Mouse (Mus musculus) large intestine, adult 2 months (tissue): Measurements from ENCODE around the gene Spesp1. TPM values are rescaled to one million over a fixed set of nuclear protein-coding genes. Genes with fewer than 3 reads are reported as not detected.

Experiments
- DNase-seq: peaks from one replicate; pipeline ENCODE4 v3.0.0-alpha.2; 2012; ENCODE audit warnings: low read depth, low spot score
- WGBS: fragments of 180-500 bp; shearing (Covaris S2); methylation state at CpG from one replicate; pipeline ENCODE4 v1.1.7; 2018; 5-methylcytosine and 5-hydroxymethylcytosine counted together
- polyA plus RNA-seq: library from polyadenylated mRNA; depleted of rRNA; stranded (reverse); fragments of >200 nt; gene quantifications from 2 replicates; pipeline ENCODE4 v1.2.3, GENCODE M21; 2012; rRNA removed

Spesp1 gene
- polyA plus RNA-seq: not detected in 2 replicates

DNA sequence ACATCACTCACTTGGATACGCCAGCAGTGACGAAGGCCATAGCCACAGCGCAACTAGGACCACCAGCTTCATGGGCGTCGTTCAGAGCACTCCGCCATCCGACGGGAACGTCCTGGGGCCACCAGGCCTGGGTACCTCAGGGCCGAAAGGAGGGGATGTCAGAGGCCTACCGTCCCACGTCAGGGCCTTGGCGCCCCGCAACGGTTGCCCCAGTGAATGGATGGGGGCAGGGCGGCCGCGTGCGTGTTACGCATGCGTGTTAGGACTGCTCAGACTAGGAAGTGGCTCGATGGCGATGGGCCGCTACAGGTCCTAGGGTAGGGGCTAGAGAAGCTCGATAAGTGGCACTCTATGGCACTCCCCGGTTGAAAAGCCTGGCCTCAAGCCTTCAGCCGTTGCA, at the start of gene Spesp1:
Spesp1 (minus strand) TSS at position 218 of the 400 bp plus-strand sequence.
- no peak for DNase-seq
- 87% methylated on average over 27 of the region's 27 CpGs for WGBS

DNA sequence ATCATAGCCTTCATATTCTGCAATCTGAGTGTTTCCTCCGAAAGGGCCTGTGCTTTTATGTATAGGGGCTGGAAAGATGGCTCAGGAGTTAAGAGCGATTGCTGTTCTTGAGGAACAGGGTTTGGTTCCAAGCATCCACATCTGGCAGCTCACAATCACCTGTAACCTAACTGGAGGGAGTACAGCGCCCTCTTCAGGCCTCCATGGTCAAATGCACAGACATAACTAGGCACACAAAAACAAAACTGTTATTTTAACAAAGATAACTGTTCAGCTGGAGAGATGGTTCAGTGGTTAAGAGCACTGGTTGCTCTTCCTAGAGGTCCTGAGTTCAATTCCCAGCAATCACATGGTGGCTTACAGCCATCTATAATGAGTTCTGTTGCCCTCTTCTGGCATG, 44.0 kb upstream of the Spesp1 start:
- DNase-seq: no peak
- WGBS: 75% methylated on average over 3 of the region's 3 CpGs

DNA sequence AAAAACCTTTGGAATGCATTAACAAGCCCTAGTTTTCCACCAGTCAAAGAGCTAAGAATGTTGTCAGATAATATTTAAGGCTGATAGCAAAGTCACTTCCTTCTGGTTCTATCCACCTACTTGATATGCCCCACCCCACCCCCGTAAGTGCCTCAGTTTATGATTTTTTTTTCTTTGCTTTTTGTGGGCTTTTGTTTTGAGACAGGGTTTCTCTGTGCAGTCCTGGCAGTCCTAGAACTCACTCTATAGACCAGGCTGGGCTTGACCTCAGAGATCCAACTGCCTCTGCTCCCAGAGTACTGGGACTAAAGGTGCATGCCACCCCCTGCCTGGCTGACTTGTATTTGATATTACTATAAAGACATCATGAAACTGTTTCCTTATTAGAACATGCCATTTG, 41.8 kb upstream of the Spesp1 start:
- no peak for DNase-seq
- 50% methylated on average over 1 of the region's 1 CpGs for WGBS

DNA sequence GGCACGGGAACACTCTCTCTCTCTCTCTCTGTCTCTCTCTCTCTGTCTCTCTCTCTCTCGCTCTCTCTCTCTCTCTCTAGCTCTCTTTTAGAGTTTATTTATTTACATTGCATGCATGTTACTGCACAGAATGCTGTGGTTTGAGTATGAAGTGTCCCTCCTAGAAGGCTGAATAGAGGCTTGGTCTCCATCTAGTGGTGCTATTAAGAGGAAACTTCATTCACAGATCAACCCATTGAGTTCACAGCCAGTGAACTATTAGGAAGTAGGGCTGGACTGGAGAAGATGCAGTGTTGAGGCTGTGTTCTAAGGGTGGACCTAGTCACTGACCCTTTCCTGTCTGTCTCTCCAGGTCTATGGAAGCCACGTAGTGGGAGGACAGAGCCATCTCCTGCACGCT, 36.7 kb upstream of the Spesp1 start:
- 76% methylated on average over 4 of the region's 4 CpGs for WGBS
- DNase-seq: no peak

DNA sequence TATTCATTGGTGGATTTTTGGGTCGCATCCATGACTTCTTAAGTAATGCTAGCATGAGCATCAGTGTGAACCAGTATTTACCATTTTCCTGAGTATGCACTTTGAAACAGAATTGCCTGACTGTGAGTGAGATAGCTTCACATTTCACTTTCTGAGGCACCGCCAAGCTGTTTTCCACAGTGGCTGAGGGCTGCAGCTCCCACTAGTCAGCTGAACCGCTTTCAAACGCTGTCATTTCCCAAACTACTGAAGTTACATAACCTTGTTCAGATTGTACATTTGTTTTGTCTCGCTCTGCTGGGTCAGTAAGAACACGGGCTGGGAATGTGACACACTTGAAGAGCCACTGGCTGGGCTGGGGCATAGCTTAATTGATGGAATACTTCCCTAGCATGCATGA, 33.5 kb upstream of the Spesp1 start:
- 86% methylated on average over 6 of the region's 6 CpGs for WGBS
- DNase-seq: no peak

DNA sequence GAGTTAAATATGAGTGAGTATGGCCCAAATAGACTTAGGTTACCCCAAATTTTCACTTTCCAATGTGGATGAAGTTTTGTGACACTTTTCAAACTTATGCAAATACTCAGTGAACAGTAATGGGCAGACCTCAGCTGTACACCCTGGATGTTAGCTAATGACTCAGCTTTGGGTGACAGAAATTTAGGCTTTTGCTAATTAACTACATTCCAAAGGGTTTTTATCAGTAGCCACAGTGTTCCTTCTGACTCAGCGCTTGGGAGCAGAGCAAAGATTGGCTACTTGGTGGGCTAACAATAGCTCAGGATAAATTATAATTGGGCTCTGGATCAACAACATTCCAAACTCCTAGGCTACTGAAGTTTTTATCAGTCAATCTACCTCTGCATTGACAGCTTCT, 14.9 kb upstream of the Spesp1 start:
- WGBS: 76% methylated on average over 1 of the region's 1 CpGs
- no peak for DNase-seq

DNA sequence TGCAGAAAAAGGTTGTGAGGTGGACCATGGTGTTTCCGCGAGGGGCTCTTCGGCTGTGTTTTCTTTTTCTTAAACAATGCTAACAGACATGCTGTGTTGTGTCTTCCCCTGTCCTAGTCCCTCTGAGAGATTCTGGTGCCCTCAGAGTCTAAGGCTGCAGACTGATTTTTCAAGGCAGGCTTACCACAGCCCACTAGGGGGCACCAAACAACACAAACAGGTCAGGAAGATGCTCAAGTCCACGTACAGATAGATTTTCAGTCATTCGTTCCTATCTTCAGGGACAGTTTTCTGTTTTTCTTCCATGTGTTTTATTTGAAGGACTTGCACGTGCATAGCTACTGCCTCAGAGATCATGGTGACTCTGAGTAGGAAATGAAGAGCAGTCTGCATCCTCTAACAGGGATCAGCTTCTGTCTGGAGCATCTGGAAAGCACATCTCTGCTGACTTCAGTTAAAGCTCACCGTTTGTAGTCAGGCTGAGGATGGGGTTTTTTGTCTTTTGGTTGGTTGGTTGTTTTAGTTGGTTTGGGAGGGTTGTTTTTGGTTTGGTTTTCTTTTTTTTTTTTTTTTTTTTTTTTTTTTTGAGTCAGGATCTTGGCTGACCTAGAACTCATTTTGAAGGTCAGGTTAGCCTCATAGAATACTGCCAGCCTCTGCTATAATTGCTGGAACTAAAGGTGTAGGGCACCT, 13.1 kb upstream of the Spesp1 start:
- WGBS: 24% methylated on average over 7 of the region's 7 CpGs
- DNase-seq: peak; percentile 57

DNA sequence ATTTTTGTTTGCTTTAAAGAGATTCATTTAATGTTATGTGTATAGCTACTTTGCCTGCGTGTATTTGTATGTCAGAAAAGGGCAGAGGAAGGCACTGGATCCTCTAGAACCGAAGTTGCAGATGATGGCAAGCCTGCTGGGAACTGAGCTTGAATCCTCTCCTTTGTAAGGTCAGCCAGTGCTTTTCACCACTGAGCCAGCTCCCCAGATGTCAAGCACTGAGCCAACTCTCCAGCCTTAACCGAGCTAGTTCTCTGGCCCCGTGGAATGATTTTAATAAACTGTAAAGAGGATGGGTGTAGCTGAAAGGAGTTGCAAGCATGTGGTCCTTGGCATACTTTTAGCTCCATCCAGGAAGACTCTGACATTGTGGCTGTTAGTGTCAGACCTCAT, 5.6 kb upstream of the Spesp1 start:
- WGBS: 68% methylated on average over 4 of the region's 4 CpGs
- no peak for DNase-seq

DNA sequence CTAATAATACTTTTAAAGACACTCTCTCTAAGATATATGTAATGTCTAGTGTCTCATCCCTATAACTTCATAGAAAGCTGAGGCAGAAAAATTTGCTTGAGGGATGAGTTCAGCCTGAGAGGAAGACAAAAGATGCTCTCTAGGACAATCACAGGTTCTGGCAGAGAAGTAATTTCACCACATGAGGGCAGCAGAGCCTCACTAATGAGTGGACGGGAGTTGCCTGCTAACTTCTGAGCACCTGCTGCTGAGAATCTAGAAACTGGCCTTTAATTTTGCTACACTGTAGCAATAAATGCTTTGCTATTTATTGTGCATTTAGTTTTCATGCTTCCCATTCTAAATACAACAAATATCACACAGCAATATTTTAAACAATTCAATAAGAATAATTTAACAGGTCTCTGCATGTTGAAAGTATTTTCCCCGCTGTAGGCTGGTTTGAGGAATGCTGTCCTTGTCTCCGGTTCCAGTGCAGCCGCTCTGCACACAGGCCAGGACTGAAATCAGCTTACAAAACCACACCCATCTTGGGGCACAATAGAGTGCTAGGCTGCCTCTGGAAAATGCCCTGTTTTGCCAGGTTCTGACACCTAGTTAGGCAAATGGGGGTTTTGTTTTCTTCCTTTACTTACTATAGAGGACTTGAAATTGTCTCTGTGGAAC, 5.1 kb upstream of the Spesp1 start:
- peak; percentile 57 for DNase-seq

DNA sequence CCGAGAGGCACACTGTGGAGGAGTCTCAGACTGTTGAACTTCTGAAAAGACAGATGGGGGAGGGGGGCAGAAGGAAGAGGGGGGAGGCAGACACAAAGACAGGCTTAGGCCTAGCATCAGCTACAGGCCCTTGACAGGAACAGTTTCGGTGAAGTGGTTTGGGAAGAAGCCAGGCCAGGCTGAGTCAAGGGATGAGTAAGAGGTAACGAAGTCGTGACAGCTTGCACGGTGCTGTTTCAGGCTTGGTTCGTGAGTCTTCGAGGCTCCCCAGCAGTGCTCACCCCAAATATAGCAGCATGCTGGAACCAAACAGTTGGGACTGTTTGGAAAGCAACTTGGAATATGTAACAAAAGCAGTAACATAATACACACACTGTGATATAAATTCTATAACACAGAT, 2.3 kb upstream of the Spesp1 start:
- WGBS: 61% methylated on average over 7 of the region's 7 CpGs
- no peak for DNase-seq

More for the DNA sequence above, 5.1 kb upstream of the Spesp1 start:
- 35% methylated on average over 4 of the region's 4 CpGs for WGBS

DNA sequence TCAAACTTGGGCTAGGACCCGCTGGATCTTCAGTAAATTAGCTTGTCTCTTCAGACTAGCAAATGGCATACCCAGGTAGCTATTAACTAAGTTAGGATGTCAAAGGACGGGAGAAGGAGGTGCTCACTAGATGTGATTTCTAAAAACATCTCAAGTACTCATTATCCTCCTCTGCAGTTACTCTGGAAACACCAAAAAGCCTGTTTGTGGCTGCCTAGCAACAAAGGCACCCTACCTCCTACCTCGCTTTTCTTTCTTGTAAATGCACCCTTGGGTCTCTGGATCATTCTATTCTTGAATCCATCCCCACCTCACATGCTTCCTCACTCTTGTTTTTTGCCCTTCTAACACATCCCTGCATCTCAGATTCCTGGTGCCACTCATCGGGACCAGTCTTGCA, 5.1 kb downstream of the Spesp1 start:
- DNase-seq: no peak
- 70% methylated on average over 4 of the region's 4 CpGs for WGBS

DNA sequence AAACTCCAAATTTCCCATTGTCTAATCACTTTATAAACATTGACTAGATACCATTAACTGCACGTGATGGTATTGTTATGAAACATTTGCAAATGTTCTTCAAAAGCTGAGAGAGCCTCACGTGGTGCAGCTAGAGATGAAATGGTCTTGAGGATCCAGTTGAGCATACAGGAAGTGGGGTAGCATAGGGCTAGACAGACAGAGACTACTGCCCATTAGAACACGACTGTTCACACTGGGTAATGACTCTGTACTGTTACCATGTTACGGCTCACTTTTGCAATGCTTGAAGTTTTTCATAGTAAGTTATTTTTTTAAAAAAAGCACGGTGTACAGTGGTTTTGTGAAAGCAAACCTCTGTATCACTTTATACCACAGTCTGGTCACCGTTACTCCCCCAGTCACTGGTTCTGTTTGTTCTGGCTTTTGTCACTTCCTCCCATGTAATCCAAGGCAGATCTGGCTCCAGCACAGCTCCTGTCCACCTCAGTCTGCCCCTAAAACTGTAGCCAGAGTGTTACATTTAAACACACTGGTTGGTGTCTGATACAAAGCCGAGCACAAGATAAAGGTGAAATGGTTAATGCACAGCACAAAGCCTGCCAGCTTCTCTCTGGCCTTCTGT, 11.1 kb downstream of the Spesp1 start:
- DNase-seq: no peak
- WGBS: 51% methylated on average over 7 of the region's 7 CpGs

DNA sequence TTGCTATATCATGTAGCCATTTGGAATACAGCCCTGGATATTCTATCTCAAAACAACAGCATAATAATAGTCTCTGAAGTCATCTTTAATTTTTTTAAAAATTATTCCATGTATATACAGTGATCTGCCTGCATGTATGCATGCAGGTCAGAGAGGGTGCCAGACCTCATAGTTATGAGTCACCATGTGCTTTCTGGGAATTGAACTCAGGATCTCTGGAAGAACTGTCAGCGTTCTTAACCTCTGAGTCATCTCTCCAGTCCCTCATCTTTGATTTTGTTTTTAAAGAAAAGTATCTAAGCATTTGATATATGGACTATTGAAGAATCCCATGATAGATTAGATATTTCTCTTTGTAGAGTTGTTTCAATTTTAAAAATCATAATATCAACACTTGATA, 12.8 kb downstream of the Spesp1 start:
- WGBS: 85% methylated on average over 1 of the region's 1 CpGs
- DNase-seq: no peak

DNA sequence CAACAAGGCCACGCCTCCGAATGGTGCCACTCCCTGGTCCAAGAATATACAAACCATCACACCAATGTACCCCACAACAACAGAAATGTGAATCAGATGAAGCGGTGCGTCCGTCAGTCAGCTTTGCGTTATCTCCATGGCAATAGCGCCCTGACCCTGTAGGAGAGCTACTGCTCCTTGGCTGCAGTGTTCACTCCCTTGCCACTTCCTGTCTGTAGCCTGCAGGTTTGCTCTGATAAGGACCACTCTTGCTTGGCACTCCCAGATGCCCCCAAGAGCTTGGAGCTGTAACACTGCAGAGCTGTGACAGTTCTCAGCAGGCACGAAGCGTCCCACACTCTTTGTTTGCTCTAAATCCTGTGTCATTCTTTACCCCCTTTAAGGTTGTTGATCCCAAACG, 16.7 kb downstream of the Spesp1 start:
- WGBS: 58% methylated on average over 10 of the region's 10 CpGs
- DNase-seq: no peak

DNA sequence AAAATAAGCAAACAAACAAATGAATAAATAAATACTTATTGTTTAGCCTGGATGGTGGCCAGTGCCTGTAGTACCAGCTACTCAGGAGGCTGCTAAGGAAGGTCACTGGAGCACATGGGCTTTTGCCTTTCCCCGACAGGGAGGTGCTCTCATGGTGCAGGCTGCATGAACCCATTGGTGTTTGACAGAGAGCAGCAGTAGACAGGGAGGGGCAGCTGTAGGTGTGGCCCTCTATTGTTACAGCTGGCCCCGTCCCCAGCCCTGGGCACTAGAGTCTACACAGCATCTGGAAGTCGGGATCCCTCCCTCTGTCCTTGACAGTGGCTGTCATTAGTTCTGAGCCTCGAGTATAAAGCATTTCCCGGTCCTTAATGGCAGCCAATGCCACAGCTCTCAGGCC, 18.4 kb downstream of the Spesp1 start:
- no peak for DNase-seq
- 40% methylated on average over 5 of the region's 5 CpGs for WGBS

DNA sequence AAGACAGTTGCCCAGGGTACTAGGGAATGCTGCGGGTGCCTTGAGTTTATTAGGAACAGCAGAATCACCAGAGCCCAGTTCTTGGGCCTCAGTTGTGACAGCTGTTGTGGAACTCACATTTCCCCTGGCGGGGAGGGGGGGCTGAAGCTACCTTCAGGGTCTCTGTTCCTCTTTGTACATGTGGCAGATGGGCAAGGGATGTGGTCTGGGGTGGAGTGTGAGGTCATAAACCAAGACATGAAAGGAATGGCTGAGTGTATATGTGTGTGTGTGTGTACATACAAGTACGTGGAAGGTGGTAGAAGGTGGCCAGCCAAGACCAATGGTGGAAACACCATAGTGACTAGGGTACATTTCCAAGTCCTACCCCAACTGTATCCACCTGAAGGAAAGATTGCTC, 20.6 kb downstream of the Spesp1 start:
- no peak for DNase-seq
- 92% methylated on average over 3 of the region's 3 CpGs for WGBS

DNA sequence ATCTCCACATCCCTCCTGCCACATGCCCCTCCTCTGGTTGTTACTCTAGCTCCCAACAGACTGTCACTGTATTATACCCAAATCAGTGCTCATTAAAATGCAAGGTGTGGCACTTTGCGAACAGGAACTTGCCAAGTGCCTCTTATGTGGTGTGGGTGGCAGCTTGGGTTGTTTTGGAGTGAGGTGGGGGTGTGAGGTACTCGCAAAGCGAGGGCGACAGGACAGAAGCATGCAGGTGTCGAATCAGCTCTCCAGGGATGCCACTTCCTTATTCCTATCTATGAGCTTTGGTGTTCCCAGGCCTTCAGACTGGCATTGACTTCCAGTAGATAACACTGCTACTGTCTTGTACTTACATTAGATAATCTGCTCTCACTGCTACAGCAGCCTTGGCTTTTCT, 21.0 kb downstream of the Spesp1 start:
- DNase-seq: no peak
- WGBS: 47% methylated on average over 5 of the region's 5 CpGs

DNA sequence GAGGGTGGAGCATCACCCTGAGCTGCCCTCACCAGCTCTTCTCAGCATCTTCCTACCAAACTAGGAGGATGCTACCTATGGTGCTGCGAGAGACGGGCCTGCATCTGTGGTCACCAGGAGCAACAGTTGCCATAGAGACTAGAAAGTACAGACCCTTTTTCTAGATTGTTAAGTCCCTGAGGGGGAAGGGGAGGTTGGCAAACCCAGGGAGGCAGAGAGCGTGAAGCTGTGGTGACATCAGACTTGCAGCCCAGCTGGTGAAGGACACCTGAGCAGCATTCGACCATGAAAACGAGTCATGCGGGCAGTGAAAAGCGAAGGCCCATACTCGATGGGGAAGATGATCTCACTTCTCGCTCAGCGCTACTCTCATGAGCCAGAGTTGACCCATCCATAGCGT, 24.0 kb downstream of the Spesp1 start:
- 90% methylated on average over 11 of the region's 11 CpGs for WGBS
- no peak for DNase-seq

DNA sequence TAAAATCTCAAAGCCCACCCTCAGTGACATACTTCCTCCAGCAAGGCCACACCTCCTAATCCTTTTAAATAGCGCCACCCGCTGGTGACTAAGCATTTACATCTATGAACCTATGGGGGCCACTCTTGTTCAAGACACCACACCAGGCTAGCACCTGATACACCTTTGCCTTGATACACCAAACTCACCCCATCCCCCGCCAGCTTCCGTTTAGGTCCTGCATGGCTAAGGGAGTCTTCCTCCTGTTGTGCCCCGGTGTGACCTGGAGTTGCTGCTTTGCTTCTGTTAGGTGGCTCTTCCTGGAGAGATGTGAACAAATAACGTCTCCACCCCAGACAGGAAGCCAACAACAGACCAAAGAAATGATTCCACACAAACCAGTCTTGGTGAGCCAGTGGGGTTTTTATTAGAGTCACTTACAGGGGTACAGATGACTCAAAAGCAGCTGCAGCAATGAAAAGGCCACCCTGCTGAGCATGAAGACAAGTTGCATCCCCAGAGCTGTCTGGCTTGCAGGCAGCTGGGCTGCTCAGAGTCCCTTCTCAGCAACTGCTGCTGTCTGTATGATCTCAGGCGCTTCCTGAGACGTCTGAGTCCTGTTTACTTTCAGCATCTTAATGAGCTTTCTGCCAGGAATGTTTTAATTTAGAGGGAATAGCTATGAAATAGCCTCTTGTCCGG, 26.0 kb downstream of the Spesp1 start:
- WGBS: 63% methylated on average over 9 of the region's 9 CpGs
- DNase-seq: no peak

DNA sequence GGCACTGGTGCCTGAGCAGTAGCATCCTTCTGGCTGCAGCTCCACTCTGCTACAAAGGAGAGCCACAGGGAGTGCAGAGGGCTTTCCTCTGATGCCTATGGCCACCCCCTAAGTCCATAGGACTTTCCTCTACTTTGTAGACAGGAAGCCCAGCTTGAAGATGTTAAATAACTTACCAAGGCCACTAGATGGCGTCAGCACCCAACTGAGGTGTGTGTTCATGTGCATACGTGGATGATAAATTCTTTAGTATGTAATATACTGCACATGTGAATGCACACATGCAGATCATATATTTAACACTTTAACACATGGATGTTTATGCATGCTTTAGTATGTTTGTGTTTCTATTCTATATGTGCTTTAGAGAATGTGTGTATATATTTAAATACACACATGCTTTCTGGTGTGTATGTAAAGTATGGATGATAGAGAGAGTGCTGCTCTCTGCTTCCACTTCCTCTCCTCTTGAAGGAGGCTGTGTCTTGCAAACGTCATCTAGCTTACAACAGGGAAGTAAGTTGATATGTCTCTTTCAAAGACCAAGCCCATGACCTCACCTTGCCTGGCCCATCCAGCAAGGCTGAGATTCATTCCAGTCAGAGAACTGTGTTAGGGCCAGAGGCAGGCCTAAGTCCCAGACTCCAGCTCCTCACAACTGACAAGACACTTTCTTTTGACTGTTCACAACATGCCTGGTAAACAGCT, 28.1 kb downstream of the Spesp1 start:
- WGBS: 15% methylated on average over 3 of the region's 3 CpGs
- no peak for DNase-seq
